Mouse (Mus musculus): Measurements from ENCODE around the gene Elf1. TPM values are rescaled to one million over a fixed set of nuclear protein-coding genes. Genes with fewer than 3 reads are reported as not detected.
A peak's percentile ranks its signal among the peaks of the same experiment; 100 is the strongest.

Elf1 gene
- polyA plus RNA-seq, 1 experiment from 2014 or later = 11.0 TPM

DNA sequence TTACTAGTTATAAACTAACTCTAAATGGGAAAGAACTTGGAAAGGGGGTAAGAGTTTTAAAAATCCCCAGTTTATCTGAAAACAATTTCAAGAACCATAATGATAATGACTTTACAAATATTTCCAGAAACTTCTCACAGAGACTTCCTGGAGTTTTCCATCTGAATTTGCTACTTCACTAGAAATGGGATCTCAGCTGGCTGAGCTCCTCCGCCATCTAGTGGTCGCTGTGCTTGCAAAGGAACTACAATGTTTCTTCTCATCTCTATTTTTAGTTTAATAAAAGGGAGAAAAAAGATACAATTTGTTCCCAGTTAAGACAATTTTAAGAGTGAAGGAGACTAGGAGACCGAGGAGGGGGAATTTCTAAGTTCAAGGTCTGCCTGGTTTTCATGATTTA is 13.4 kb upstream of the Elf1 start:
- Histone ChIP-seq H3K4me1 (replicated peaks) (no peaks in the 10 kb centered on the region), H3K4me3 (no peak overlapping the region), H3K9me3 (replicated peaks) (no peaks in the 10 kb centered on the region), H3K27ac (ENCODE audit: poor library complexity, severe bottlenecking) (no peak overlapping the region), H3K36me3 (peaks cover 74% of the 10 kb centered on the region), H3K9ac (no peak overlapping the region), H3K27me3 (replicated peaks) (no peaks in the 10 kb centered on the region), H3K4me2 (no peak overlapping the region)
- 20% methylated on average over 3 of the region's 3 CpGs for WGBS
- ATAC-seq (ENCODE audit: insufficient number of reproducible peaks, low FRiP score) = no peak

DNA sequence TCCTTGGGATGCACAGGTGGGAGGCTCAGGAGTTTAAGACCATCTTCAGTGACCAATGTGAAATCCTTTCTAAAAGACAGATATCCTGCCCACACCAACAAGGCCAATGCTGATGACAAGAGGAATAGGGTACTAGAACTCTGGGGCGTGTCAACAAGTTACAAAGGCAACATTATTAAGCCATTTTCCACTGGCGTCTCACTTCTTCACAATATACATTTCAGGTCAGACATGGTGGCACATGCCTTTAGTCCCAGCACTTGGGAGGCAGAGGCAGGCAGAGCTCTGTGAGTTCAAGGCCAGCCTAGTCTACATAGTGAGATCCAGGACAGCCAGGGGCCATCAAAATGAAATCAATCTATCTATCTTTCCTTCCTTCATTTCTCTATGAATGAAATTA is 7.6 kb upstream of the Elf1 start:
- Histone ChIP-seq H3K4me2 (no peak overlapping the region), H3K4me3 (no peak overlapping the region), H3K27me3 (replicated peaks) (no peaks in the 10 kb centered on the region), H3K36me3 (peaks cover 85% of the 10 kb centered on the region), H3K4me1 (replicated peaks) (no peaks in the 10 kb centered on the region), H3K9ac (no peak overlapping the region), H3K9me3 (replicated peaks) (no peaks in the 10 kb centered on the region), H3K27ac (ENCODE audit: poor library complexity, severe bottlenecking) (no peak overlapping the region)
- 88% methylated on average over 2 of the region's 2 CpGs for WGBS
- ATAC-seq (ENCODE audit: insufficient number of reproducible peaks, low FRiP score) = no peak

DNA sequence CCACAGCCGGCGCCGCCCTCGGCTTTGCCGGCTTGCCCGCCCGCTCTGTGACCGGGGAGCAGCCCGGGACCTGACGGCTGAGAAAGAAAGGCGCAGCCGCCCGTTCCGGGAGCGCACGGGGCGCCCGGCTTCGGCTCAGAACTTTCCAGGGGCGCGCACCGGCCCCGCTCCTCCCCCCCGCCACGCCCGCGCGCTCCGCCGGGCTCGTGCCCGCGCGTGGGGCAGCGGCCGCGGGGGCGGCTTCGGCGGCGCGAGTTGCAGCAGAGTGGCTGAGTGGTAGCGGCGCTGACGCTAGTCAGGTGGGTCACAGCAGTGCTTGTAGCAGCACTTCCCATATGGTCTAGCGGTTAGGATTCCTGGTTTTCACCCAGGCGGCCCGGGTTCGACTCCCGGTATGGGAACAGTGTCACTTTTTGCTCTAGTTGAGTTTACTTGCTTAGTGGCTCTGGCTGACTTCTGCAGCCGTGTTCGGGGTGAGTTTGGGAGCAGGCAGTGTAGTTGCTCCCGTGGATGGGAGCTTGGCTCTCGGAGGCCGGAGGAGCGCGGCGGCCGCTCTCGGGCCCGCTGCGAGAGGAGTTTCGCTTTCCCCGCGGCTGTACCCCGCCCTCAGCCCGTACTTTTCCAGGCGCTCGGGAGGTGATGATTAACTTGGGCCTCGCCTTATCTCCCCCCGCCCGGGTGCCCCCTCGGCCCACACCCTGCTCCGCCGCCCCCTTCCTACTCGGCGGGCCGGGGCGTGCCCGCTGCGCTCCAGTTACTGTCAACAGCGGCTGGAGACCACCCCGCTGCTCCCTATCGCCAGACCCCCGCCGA is 551 bp downstream of the Elf1 start, which contains the start of gene Wbp4:
Wbp4 (minus strand) TSS at position 182 of the 813 bp plus-strand sequence.
- ATAC-seq (ENCODE audit: insufficient number of reproducible peaks, low FRiP score) = peak; percentile 87
- H3K4me3 ChIP-seq = peak within 1 kb of the TSS; percentile 74
- H3K4me1 ChIP-seq (replicated peaks) = peaks cover 32% of the 10 kb centered on the region
- H3K27me3 ChIP-seq (replicated peaks) = no peaks in the 10 kb centered on the region
- H3K4me2 ChIP-seq = peak within 1 kb of the TSS; percentile 78
- WGBS = under 1% methylated on average over 83 of the region's 86 CpGs
- peaks cover 16% of the 10 kb centered on the region for H3K36me3 ChIP-seq
- no peaks in the 10 kb centered on the region for H3K9me3 ChIP-seq (replicated peaks)
- H3K27ac ChIP-seq (ENCODE audit: poor library complexity, severe bottlenecking) = peak within 1 kb of the TSS; percentile 99
- H3K9ac ChIP-seq = peak within 1 kb of the TSS; percentile 90

DNA sequence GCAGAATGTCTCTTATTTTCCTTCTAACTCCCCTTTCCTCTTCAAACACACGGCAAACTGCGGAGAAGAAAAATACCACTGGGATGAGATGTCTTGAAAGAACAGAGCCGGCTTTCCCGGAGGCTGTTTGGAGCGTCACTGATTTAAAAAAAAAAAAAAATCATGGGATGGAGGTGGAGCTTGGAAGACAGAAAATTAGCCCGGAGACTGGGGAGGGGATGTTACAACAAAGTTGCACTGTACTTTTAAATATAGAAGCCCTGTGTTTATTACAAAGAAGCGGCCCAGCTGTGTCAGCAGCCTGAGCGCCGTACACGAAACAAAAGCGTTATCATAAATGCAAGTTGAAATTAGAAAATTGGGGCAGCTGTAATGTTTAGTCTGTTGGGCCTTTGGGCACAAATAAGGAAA is 1.3 kb downstream of the Elf1 start:
- Histone ChIP-seq H3K27me3 (replicated peaks) (no peaks in the 10 kb centered on the region), H3K4me1 (replicated peaks) (peaks cover 39% of the 10 kb centered on the region), H3K36me3 (peaks cover 12% of the 10 kb centered on the region), H3K9ac (peak overlapping the region; percentile 90), H3K9me3 (replicated peaks) (no peaks in the 10 kb centered on the region), H3K4me2 (peak overlapping the region; percentile 78), H3K4me3 (peak overlapping the region; percentile 74), H3K27ac (ENCODE audit: poor library complexity, severe bottlenecking) (peak overlapping the region; percentile 99)
- under 1% methylated on average over 11 of the region's 11 CpGs for WGBS
- ATAC-seq (ENCODE audit: insufficient number of reproducible peaks, low FRiP score) = no peak

DNA sequence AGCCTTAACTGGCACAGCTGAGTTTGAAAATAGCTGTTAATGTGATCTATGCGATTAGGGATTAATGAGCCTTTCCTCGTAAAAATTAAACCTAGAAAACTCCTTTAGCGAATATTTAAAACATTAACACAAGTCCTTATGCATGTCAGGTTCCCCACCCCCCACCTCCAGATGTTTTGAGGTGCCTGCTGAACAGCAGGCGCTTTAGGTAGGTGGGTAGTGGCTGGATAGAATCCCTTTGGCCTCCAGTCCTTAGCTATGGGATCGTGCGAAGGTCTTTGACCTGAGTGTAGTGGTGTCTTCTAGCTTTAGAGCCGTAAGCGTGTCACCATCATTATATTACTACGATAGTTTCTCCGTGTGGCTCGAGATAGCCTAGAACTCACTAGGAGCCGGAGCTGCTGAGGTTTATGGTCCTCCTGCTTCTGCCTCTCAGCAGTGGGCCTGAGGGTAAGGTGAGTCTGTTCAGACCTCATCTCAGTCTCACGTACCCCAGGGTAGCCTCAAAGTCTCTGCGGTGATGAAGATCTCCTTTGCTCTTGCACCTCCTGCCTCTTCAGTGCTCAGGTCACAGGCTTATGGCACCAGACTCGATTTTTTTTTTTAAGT is 1.9 kb downstream of the Elf1 start:
- peak overlapping the region; percentile 90 for H3K9ac ChIP-seq

DNA sequence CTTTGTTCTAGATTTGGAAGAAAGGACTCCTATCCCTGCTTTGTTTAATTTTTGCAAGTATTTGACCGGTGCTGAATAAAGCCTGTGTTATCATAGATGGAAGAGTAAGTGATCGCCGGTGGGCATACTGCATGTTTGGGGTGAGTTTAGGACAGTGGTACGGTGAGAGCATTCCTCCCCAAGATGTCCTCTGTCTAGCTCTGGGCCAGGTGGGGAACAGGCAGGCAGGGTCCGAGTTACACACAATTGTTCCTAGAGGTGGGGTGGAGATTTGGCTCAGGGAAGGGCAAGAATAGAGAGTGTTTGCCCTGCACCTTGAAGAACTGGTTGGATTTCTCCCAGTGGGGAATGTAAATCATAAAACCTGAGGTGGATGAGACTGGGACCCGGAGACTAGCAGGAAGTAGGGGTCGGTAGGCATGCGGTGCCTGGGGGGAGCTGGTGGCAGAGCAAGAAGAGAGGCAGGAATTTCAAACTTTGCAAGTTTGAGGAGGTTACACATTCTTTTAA is 2.7 kb downstream of the Elf1 start:
- no peak for ATAC-seq (ENCODE audit: insufficient number of reproducible peaks, low FRiP score)
- Histone ChIP-seq H3K9ac (no peak overlapping the region), H3K4me3 (peak overlapping the region; percentile 74; the same call in 1 of the 2 replicates), H3K9me3 (replicated peaks) (no peaks in the 10 kb centered on the region), H3K4me2 (peak overlapping the region; percentile 78), H3K27ac (ENCODE audit: poor library complexity, severe bottlenecking) (no peak overlapping the region), H3K27me3 (replicated peaks) (no peaks in the 10 kb centered on the region), H3K4me1 (replicated peaks) (peaks cover 48% of the 10 kb centered on the region), H3K36me3 (no peaks in the 10 kb centered on the region)
- 74% methylated on average over 8 of the region's 8 CpGs for WGBS

More for the DNA sequence above, 1.9 kb downstream of the Elf1 start:
- peak overlapping the region; percentile 78 for H3K4me2 ChIP-seq
- ATAC-seq (ENCODE audit: insufficient number of reproducible peaks, low FRiP score) = no peak
- H3K27ac ChIP-seq (ENCODE audit: poor library complexity, severe bottlenecking) = peak overlapping the region; percentile 99
- H3K4me3 ChIP-seq = peak overlapping the region; percentile 74
- no peaks in the 10 kb centered on the region for H3K27me3 ChIP-seq (replicated peaks)
- H3K4me1 ChIP-seq (replicated peaks) = peaks cover 44% of the 10 kb centered on the region
- no peaks in the 10 kb centered on the region for H3K9me3 ChIP-seq (replicated peaks)
- WGBS = 32% methylated on average over 15 of the region's 15 CpGs
- peaks cover 6% of the 10 kb centered on the region for H3K36me3 ChIP-seq

DNA sequence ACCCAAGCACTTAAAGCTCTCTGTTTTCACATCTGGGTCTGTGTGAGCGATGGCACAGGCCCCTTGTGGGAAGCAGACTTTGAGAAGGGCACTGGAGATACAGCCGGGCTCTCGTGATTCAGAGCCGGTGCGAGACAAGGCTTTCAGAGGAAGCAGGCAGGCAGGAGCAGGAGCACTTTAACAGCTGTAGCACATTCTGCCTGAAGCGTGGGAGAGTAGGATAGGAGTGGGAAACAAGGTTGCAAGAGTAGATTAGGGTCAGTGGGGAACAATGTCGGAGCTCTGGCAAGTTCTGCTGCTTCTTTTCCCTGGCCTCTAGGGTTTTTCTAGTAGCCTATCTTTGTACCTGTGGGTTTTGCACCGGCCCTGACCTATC is 5.6 kb downstream of the Elf1 start:
- ATAC-seq (ENCODE audit: insufficient number of reproducible peaks, low FRiP score) = no peak
- no peaks in the 10 kb centered on the region for H3K27me3 ChIP-seq (replicated peaks)
- H3K9me3 ChIP-seq (replicated peaks) = no peaks in the 10 kb centered on the region
- peak overlapping the region; percentile 56 for H3K4me3 ChIP-seq
- 0 out of 2 replicates have a peak, but pooled peaks cover under 1% of the 10 kb centered on the region for H3K36me3 ChIP-seq
- 0 out of 2 replicates have a peak overlapping the region, but pooled peaks have one; percentile 28 for H3K27ac ChIP-seq (ENCODE audit: poor library complexity, severe bottlenecking)
- peaks cover 41% of the 10 kb centered on the region for H3K4me1 ChIP-seq (replicated peaks)
- WGBS = 8% methylated on average over 8 of the region's 8 CpGs
- H3K9ac ChIP-seq = peak overlapping the region; percentile 57
- H3K4me2 ChIP-seq = peak overlapping the region; percentile 85

DNA sequence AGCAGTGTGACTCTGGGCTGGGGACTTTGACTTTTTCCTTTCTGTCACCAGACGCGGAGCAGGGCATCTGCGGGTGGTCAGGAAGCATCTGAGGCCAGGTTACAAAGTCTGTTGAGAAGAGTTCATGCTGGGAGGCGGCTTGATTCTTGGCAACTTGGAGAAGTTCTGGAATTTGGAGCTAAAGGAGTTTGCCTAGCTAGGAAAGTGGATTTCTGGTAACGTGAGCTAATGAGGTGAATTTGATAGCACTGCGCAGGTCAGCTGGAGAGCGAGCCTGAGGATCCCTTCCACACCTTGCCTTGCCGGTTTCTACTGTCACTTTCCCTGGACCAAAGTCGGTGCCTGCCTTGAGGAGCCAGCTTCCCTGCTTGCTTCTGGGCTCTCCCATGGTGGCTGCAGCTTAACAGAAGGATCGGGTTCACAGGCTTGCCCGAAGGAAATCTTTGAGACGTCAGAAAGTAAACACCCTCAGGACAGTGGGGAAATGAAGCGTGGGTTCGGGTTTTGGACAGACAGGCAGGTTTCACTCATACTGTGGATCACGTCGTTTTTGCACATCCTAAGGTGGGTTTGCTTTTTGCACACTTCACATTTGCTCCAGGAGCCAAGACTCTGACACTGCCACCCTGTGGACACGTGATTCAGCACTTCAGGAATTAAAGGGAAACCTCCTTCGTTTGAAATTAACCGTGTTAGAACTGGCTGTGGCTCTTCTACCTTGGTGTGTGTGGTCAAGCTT is 6.2 kb downstream of the Elf1 start:
- peak overlapping the region; percentile 56 for H3K4me3 ChIP-seq
- H3K9me3 ChIP-seq (replicated peaks) = no peaks in the 10 kb centered on the region
- 2% methylated on average over 19 of the region's 19 CpGs for WGBS
- H3K9ac ChIP-seq = peak overlapping the region; percentile 57
- peaks cover 6% of the 10 kb centered on the region for H3K36me3 ChIP-seq
- peak overlapping the region; percentile 85 for H3K4me2 ChIP-seq
- 0 out of 2 replicates have a peak overlapping the region, but pooled peaks have one; percentile 28 for H3K27ac ChIP-seq (ENCODE audit: poor library complexity, severe bottlenecking)
- peaks cover 41% of the 10 kb centered on the region for H3K4me1 ChIP-seq (replicated peaks)
- peak; percentile 60; the same call in 1 of the 2 replicates for ATAC-seq (ENCODE audit: insufficient number of reproducible peaks, low FRiP score)
- no peaks in the 10 kb centered on the region for H3K27me3 ChIP-seq (replicated peaks)

DNA sequence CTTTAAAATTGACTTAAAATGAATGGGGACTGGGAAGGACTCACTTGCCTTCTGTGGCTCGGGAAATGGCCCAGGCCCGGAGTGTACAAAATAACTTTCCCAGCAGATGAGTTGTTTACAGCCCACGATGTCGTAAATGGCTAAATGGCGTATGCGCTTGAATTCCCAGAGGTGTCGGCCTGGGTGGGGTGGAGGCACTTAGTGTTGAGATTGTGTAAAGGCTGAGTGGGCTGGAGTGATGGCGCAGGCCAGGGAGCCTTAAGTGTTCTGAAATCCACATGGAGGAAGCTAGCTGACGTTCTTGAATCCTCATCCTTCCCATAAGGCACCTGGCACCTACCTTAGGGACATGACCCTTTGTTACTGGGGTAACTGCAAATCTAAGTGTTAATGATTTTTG is 7.5 kb downstream of the Elf1 start:
- no peaks in the 10 kb centered on the region for H3K27me3 ChIP-seq (replicated peaks)
- H3K4me3 ChIP-seq = no peak overlapping the region
- H3K27ac ChIP-seq (ENCODE audit: poor library complexity, severe bottlenecking) = no peak overlapping the region
- no peak overlapping the region for H3K4me2 ChIP-seq
- ATAC-seq (ENCODE audit: insufficient number of reproducible peaks, low FRiP score) = no peak
- H3K36me3 ChIP-seq = peaks cover 8% of the 10 kb centered on the region
- peaks cover 31% of the 10 kb centered on the region for H3K4me1 ChIP-seq (replicated peaks)
- H3K9ac ChIP-seq = no peak overlapping the region
- H3K9me3 ChIP-seq (replicated peaks) = no peaks in the 10 kb centered on the region
- 87% methylated on average over 9 of the region's 9 CpGs for WGBS

DNA sequence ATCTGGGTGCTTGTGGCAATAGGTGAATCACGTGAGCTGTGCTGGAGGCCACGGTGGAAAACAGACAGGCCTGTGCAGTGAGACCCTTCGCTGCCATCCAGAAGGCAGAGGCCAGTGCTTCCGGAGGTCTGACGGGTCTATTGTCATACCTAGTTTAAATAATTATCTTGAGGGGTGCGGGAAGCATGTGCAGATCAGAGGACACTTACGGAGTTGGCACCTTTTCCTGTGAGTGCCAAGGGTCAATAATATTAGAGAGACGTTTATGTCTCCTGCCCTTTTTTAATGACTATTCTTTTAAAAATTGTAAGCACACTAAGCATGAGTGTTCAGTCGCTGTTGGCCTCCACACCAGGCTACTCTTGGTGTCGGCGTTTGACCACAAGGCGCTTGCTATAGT is 8.2 kb downstream of the Elf1 start:
- Histone ChIP-seq H3K4me2 (no peak overlapping the region), H3K27me3 (replicated peaks) (no peaks in the 10 kb centered on the region), H3K4me1 (replicated peaks) (peaks cover 25% of the 10 kb centered on the region), H3K27ac (ENCODE audit: poor library complexity, severe bottlenecking) (no peak overlapping the region), H3K4me3 (no peak overlapping the region), H3K9ac (no peak overlapping the region), H3K36me3 (peaks cover 8% of the 10 kb centered on the region), H3K9me3 (replicated peaks) (no peaks in the 10 kb centered on the region)
- ATAC-seq (ENCODE audit: insufficient number of reproducible peaks, low FRiP score) = no peak
- 83% methylated on average over 12 of the region's 12 CpGs for WGBS

DNA sequence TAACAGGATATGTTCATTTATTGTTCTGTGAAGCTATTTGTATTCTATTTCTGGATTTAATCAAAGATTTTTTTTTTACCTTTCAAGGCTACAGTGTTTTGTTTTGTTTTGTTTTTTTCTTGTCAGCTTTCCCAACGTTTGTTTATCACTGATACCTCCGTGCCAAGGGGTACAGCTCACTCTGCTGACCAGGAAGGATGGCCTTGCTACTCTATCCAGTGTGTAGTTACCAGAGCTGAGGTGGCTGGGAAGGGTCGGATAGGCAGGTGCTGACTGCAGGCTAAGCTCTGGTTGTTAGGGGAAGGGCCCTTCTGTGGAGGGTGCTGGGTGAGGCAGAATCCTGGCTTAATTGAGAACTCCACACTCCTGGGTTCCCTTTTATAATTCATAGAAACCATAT is 9.3 kb downstream of the Elf1 start:
- H3K4me2 ChIP-seq = no peak overlapping the region
- no peak overlapping the region for H3K9ac ChIP-seq
- H3K27me3 ChIP-seq (replicated peaks) = no peaks in the 10 kb centered on the region
- 63% methylated on average over 3 of the region's 3 CpGs for WGBS
- no peak for ATAC-seq (ENCODE audit: insufficient number of reproducible peaks, low FRiP score)
- H3K4me1 ChIP-seq (replicated peaks) = peaks cover 22% of the 10 kb centered on the region
- no peak overlapping the region for H3K27ac ChIP-seq (ENCODE audit: poor library complexity, severe bottlenecking)
- H3K9me3 ChIP-seq (replicated peaks) = no peaks in the 10 kb centered on the region
- H3K36me3 ChIP-seq = peaks cover 8% of the 10 kb centered on the region
- H3K4me3 ChIP-seq = no peak overlapping the region

Data from heart, embryonic 12.5 days (tissue).